In genomic region chr12:70105885-70106284, GRCm38 (mm10) we compare ENCODE assay signal across 19 mouse cellular contexts. TPM values are rescaled to one million over a fixed set of nuclear protein-coding genes. Genes with fewer than 3 reads are reported as not detected.
DNase-seq lines count a peak whose midpoint lies in the region; ATAC-seq lines count a peak whose summit lies in the region.
"Had no signal": no experiment of that assay in that cellular context is flagged by ENCODE, and none has a peak within 500 bp of the region (broad histone marks: within the 10 kb centered on the region; RNA-seq: fewer than 3 reads in every experiment).

No protein-coding gene starts in this region.

- no peak for DNase-seq in embryonic facial prominence, embryonic 10.5 days (ENCODE audit: low spot score)
- DNase-seq in retina, postnatal 1 day, result peak; percentile 52
- no peak for DNase-seq in retina, embryonic 14.5 days (ENCODE audit: low spot score)
- DNase-seq in cerebellum, adult 8-10 months, result no peak
- DNase-seq: adrenal gland, postnatal 14 days; gastrocnemius, postnatal 36 days; heart, postnatal 36 days; kidney, adult 9 months; thymus, postnatal 25 days had no signal

- no peaks in the 10 kb centered on the region for H3K9me3 ChIP-seq in embryonic facial prominence, embryonic 12.5 days
- no peaks in the 10 kb centered on the region for H3K9me3 ChIP-seq in embryonic facial prominence, embryonic 10.5 days
- no peaks in the 10 kb centered on the region for H3K9me3 ChIP-seq in hindbrain, embryonic 16.5 days (ENCODE audit: control insufficient read depth, low read length)
- H3K9me3 ChIP-seq in hindbrain, embryonic 12.5 days (replicated peaks), result no peaks in the 10 kb centered on the region
- H3K9me3 ChIP-seq: heart, embryonic 10.5 days; limb, embryonic 13.5 days; liver, embryonic 15.5 days had no signal

- H3K4me1 ChIP-seq in embryonic facial prominence, embryonic 12.5 days, result peaks cover 40% of the 10 kb centered on the region
- H3K4me1 ChIP-seq in embryonic facial prominence, embryonic 10.5 days, result peaks cover 72% of the 10 kb centered on the region
- peaks cover 47% of the 10 kb centered on the region for H3K4me1 ChIP-seq in hindbrain, embryonic 16.5 days (ENCODE audit: control insufficient read depth, insufficient read depth, low read depth, low read length)
- H3K4me1 ChIP-seq in hindbrain, embryonic 12.5 days, result peaks cover 64% of the 10 kb centered on the region

- no peak overlapping the region for H3K4me3 ChIP-seq in embryonic facial prominence, embryonic 12.5 days
- H3K4me3 ChIP-seq in embryonic facial prominence, embryonic 10.5 days, result no peak overlapping the region
- no peak overlapping the region for H3K4me3 ChIP-seq in hindbrain, embryonic 16.5 days (ENCODE audit: low read length)
- H3K4me3 ChIP-seq in hindbrain, embryonic 12.5 days, result no peak overlapping the region
- H3K4me3 ChIP-seq: heart, embryonic 10.5 days; limb, embryonic 13.5 days; liver, embryonic 15.5 days; myocyte had no signal

- H3K36me3 ChIP-seq in embryonic facial prominence, embryonic 12.5 days, result peaks cover 2% of the 10 kb centered on the region; the same call in 1 of the 2 replicates
- peaks cover 18% of the 10 kb centered on the region for H3K36me3 ChIP-seq in embryonic facial prominence, embryonic 10.5 days (replicated peaks)
- H3K36me3 ChIP-seq in hindbrain, embryonic 16.5 days (ENCODE audit: control insufficient read depth, insufficient read depth, low read length), result 0 out of 2 replicates have a peak, but pooled peaks cover 2% of the 10 kb centered on the region
- H3K36me3 ChIP-seq in hindbrain, embryonic 12.5 days, result peaks cover 8% of the 10 kb centered on the region; the same call in 1 of the 2 replicates
- H3K36me3 ChIP-seq: liver, embryonic 15.5 days had no signal

- 63% methylated on average over 6 of the region's 6 CpGs for WGBS in embryonic facial prominence, embryonic 12.5 days
- 67% methylated on average over 6 of the region's 6 CpGs for WGBS in embryonic facial prominence, embryonic 10.5 days
- 52% methylated on average over 6 of the region's 6 CpGs for WGBS in hindbrain, embryonic 16.5 days
- 68% methylated on average over 6 of the region's 6 CpGs for WGBS in hindbrain, embryonic 12.5 days

- no peak overlapping the region for H3K4me2 ChIP-seq in embryonic facial prominence, embryonic 12.5 days (replicated peaks)
- H3K4me2 ChIP-seq in hindbrain, embryonic 16.5 days (ENCODE audit: low read length), result no peak overlapping the region
- no peak overlapping the region for H3K4me2 ChIP-seq in hindbrain, embryonic 12.5 days (replicated peaks)
- H3K4me2 ChIP-seq: limb, embryonic 13.5 days; liver, embryonic 15.5 days had no signal

- no peaks in the 10 kb centered on the region for H3K27me3 ChIP-seq in embryonic facial prominence, embryonic 12.5 days
- H3K27me3 ChIP-seq in embryonic facial prominence, embryonic 10.5 days (replicated peaks; ENCODE audit: low read depth, poor library complexity, severe bottlenecking), result peaks cover 20% of the 10 kb centered on the region
- no peaks in the 10 kb centered on the region for H3K27me3 ChIP-seq in hindbrain, embryonic 16.5 days (replicated peaks; ENCODE audit: control insufficient read depth, insufficient read depth, low read length)
- no peaks in the 10 kb centered on the region for H3K27me3 ChIP-seq in hindbrain, embryonic 12.5 days
- H3K27me3 ChIP-seq: CH12.LX had no signal

- ATAC-seq in embryonic facial prominence, embryonic 12.5 days (ENCODE audit: insufficient number of reproducible peaks, insufficient read depth, low FRiP score, low TSS enrichment), result no peak
- no peak for ATAC-seq in hindbrain, embryonic 16.5 days
- ATAC-seq in hindbrain, embryonic 12.5 days (ENCODE audit: low FRiP score), result no peak
- no peak for ATAC-seq in erythroid progenitor cell, adult 5-6 weeks (replicated peaks; ENCODE audit: low FRiP score, poor library complexity, severe bottlenecking)

- H3K27ac ChIP-seq in embryonic facial prominence, embryonic 12.5 days, result 0 out of 2 replicates have a peak overlapping the region, but pooled peaks have one; percentile 24
- H3K27ac ChIP-seq in embryonic facial prominence, embryonic 10.5 days (replicated peaks), result no peak overlapping the region
- peak overlapping the region; percentile 5 for H3K27ac ChIP-seq in hindbrain, embryonic 16.5 days (ENCODE audit: low read depth, low read length)
- H3K27ac ChIP-seq in hindbrain, embryonic 12.5 days, result no peak overlapping the region; the same call in 1 of the 2 replicates
- H3K27ac ChIP-seq: heart, embryonic 10.5 days; limb, embryonic 13.5 days; liver, embryonic 15.5 days had no signal

- no peak overlapping the region for H3K9ac ChIP-seq in embryonic facial prominence, embryonic 12.5 days
- H3K9ac ChIP-seq in hindbrain, embryonic 16.5 days (ENCODE audit: low read depth, low read length), result no peak overlapping the region; the same call in 1 of the 2 replicates
- H3K9ac ChIP-seq in hindbrain, embryonic 12.5 days, result no peak overlapping the region
- H3K9ac ChIP-seq: limb, embryonic 13.5 days; liver, embryonic 15.5 days had no signal

RNA-seq across cellular contexts. Expression of gene Nin, which starts 7.6 kb away (rescaled TPM):
- 11.5 and 13.5 TPM in 2 replicates for polyA plus RNA-seq in embryonic facial prominence, embryonic 12.5 days (2016; fragmentation: Nextera tagmentation; extraction: Ambion mirVana)
- 11.7 and 12.1 TPM in 2 replicates for polyA plus RNA-seq in embryonic facial prominence, embryonic 10.5 days (2016; fragmentation: Nextera tagmentation; extraction: Ambion mirVana)
- polyA plus RNA-seq in hindbrain, embryonic 16.5 days (2015; fragmentation: Nextera tagmentation; extraction: Ambion mirVana), result 9.4 and 10.8 TPM in 2 replicates
- polyA plus RNA-seq in hindbrain, embryonic 12.5 days (2016; fragmentation: Nextera tagmentation; extraction: Ambion mirVana), result 15.7 and 17.0 TPM in 2 replicates
- total RNA-seq in erythroid progenitor cell, adult 5-6 weeks (2015; ENCODE audit: low replicate concordance), result 16.2 and 36.0 TPM in 2 replicates
- total RNA-seq in erythroid progenitor cell, adult 5-6 weeks (2017; ENCODE audit: low replicate concordance), result 22.6 and 30.4 TPM in 2 replicates

RNA-seq across cellular contexts. Expression of gene Abhd12b, which starts 48.1 kb away (rescaled TPM):
- 0.09 and 0.25 TPM in 2 replicates for polyA plus RNA-seq in embryonic facial prominence, embryonic 12.5 days (2016; fragmentation: Nextera tagmentation; extraction: Ambion mirVana)
- polyA plus RNA-seq in embryonic facial prominence, embryonic 10.5 days (2016; fragmentation: Nextera tagmentation; extraction: Ambion mirVana), result not detected in 2 replicates
- polyA plus RNA-seq in hindbrain, embryonic 16.5 days (2015; fragmentation: Nextera tagmentation; extraction: Ambion mirVana), result 0.18 and 0.27 TPM in 2 replicates
- polyA plus RNA-seq in hindbrain, embryonic 12.5 days (2016; fragmentation: Nextera tagmentation; extraction: Ambion mirVana), result not detected in 2 replicates
- not detected in 2 replicates for total RNA-seq in erythroid progenitor cell, adult 5-6 weeks (2015; ENCODE audit: low replicate concordance)
- not detected in 2 replicates for total RNA-seq in erythroid progenitor cell, adult 5-6 weeks (2017; ENCODE audit: low replicate concordance)
- total RNA-seq: adrenal gland, postnatal 14 days; CH12.LX; gastrocnemius, postnatal 36 days; heart, postnatal 36 days had no signal
- polyA plus RNA-seq: embryonic facial prominence, embryonic 11.5 days; heart, embryonic 10.5 days; limb, embryonic 13.5 days; liver, embryonic 15.5 days; myocyte had no signal

Comparison
In these comparisons a context has a peak if more than half of its experiments do, and no peak if none do; other contexts are left out.
1. H3K27ac ChIP-seq: peak in embryonic facial prominence, embryonic 12.5 days (single experiment) and hindbrain, embryonic 16.5 days (single experiment); none in embryonic facial prominence, embryonic 10.5 days (single experiment) and hindbrain, embryonic 12.5 days (single experiment).